Mouse (Mus musculus) megakaryocyte, embryonic 14.5 days (primary cell): ENCODE results near the gene Gli3.

Experiments used
- FLI1 ChIP-seq: IDR thresholded peaks from 2 replicates; pipeline ENCODE4 v1.6.1; 2012; ENCODE audit warnings: low read length, inconsistent platforms, mixed read lengths
- GATA1 ChIP-seq: IDR thresholded peaks from 3 replicates; pipeline ENCODE4 v1.6.1; 2012; ENCODE audit warnings: mixed read lengths, low read length, inconsistent platforms, borderline replicate concordance

DNA sequence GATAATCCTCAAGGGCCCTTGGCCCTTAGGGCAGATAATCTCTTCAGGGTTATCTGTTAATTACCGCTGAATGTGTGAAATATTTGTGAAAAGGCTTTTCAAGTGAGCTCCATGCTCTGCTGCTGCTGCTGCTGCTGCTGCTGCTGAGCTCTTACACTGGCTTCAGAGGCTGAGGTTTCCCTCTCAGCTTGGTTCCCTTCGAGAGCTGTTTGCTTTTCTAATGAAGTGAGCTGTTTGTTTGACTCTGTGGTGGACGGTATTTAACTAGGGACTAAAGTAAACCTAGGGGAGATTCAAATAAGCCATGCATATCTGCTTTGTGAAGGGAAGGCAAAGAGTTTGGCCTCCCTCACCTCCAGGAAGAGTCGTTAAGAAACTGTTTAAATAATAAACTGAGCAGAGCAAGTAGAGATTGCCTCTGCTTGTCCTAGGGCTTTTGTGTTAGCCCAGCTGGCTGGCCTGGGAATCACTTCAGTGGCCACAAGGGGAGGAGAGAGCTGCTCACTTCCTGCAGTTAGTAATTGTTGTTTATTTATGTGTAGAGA lies 139.7 kb downstream of the Gli3 start:
- TF ChIP-seq GATA1 (no peak), FLI1 (no peak)
